Mouse (Mus musculus) heart, embryonic 15.5 days (tissue): ENCODE data around the gene Arhgef3. TPM values are rescaled to one million over a fixed set of nuclear protein-coding genes. Genes with fewer than 3 reads are reported as not detected.

Experiments used
- ATAC-seq: fragments of 200-750 bp; cut with Nextera tagmentation; replicated peaks from 2 replicates; pipeline ENCODE4 v1.8.0; 2017; ENCODE audit warnings: low read depth, moderate TSS enrichment; ENCODE audit not compliant: insufficient number of reproducible peaks, insufficient read depth, low FRiP score
- H3K27ac ChIP-seq: fragments of 300-500 bp; sonication (generic); 2 replicates; pipeline ENCODE4 v1.5.1; 2015; ENCODE audit warnings: mild to moderate bottlenecking, inconsistent platforms
- H3K27me3 ChIP-seq: fragments of 300-500 bp; sonication (generic); 2 replicates; pipeline ENCODE4 v1.6.1; 2015; ENCODE audit warnings: inconsistent platforms
- H3K36me3 ChIP-seq: fragments of 300-500 bp; sonication (generic); 2 replicates; pipeline ENCODE4 v1.6.1; 2015; ENCODE audit warnings: mild to moderate bottlenecking, inconsistent platforms
- H3K4me1 ChIP-seq: fragments of 300-500 bp; sonication (generic); replicated peaks from 2 replicates; pipeline ENCODE4 v1.6.1; 2015; ENCODE audit warnings: inconsistent platforms
- H3K4me2 ChIP-seq: fragments of 300-500 bp; sonication (generic); 2 replicates; pipeline ENCODE4 v1.6.1; 2015; ENCODE audit warnings: inconsistent platforms, mild to moderate bottlenecking, moderate library complexity
- H3K4me3 ChIP-seq: fragments of 300-500 bp; sonication (generic); 2 replicates; pipeline ENCODE4 v1.5.1; 2015; ENCODE audit warnings: mild to moderate bottlenecking, inconsistent platforms
- H3K9ac ChIP-seq: fragments of 300-500 bp; sonication (generic); 2 replicates; pipeline ENCODE4 v1.6.1; 2015; ENCODE audit warnings: mild to moderate bottlenecking, inconsistent platforms
- H3K9me3 ChIP-seq: fragments of 300-500 bp; sonication (generic); replicated peaks from 2 replicates; pipeline ENCODE4 v1.6.1; 2016; ENCODE audit warnings: inconsistent platforms
- WGBS: fragments of 180-500 bp; shearing (Covaris S2); methylation state at CpG from one replicate; pipeline ENCODE4 v1.1.7; 2015; ENCODE audit warnings: mixed read lengths; 5-methylcytosine and 5-hydroxymethylcytosine counted together
- polyA plus RNA-seq: library from polyadenylated mRNA; unstranded; fragments of >200 nt; fragmentation: Nextera tagmentation; extraction: Ambion mirVana; gene quantifications from 2 replicates; pipeline ENCODE4 v1.2.1, GENCODE M21; 2015

The Arhgef3 gene
- polyA plus RNA-seq, 1 experiment from 2014 or later, result 14.7 TPM

DNA sequence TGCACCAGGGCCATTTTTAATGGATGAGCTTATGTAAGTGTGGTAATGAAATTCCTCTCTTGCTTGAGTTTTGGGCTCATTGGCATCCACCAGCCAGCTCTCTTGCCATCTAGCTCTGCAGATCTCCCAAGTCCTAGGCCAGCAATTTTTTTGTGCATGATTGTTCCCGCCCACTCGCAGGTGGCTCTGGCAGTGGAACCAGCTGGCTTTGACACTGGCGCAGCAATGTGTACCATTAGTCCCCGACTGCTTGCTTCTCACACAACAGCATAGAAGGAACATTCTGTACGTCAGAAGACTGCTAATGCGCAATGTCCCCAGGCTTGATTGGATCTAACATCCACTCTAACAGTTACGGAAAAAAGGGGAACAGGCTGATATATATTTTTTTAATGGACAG, 105.0 kb downstream of the Arhgef3 start:
- 86% methylated on average over 7 of the region's 7 CpGs for WGBS

DNA sequence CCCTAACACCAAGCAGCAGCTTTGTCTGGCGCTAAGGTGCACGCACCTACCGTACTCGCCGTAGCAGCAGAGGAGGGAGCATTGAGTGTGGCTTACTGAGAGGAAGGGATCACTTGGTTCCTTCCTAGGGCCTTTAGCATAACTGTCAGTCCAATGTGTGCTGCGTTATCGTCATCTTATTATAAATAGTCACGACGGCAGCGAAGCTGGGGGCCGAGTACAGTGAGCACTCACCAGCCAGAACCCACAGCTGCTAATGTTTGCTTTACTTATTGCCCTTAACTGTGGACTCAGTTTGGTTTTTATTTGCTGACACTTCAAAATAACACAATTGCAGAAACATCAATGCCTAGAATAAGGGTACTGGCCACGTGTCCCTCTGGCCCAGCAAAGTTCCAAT, 105.6 kb downstream of the Arhgef3 start:
- WGBS, result 69% methylated on average over 12 of the region's 12 CpGs
- Histone ChIP-seq H3K9me3 (no peaks in the 10 kb centered on the region), H3K4me2 (no peak overlapping the region), H3K4me1 (peaks cover 9% of the 10 kb centered on the region), H3K36me3 (no peaks in the 10 kb centered on the region), H3K27ac (no peak overlapping the region), H3K27me3 (no peaks in the 10 kb centered on the region), H3K9ac (no peak overlapping the region), H3K4me3 (no peak overlapping the region)
- no peak for ATAC-seq

More for the DNA sequence above, 105.0 kb downstream of the Arhgef3 start:
- no peaks in the 10 kb centered on the region for H3K9me3 ChIP-seq
- H3K4me2 ChIP-seq, result no peak overlapping the region
- no peak overlapping the region for H3K9ac ChIP-seq
- ATAC-seq, result no peak
- H3K4me3 ChIP-seq, result no peak overlapping the region
- peaks cover 9% of the 10 kb centered on the region for H3K4me1 ChIP-seq
- H3K27me3 ChIP-seq, result no peaks in the 10 kb centered on the region
- no peaks in the 10 kb centered on the region for H3K36me3 ChIP-seq
- no peak overlapping the region for H3K27ac ChIP-seq

DNA sequence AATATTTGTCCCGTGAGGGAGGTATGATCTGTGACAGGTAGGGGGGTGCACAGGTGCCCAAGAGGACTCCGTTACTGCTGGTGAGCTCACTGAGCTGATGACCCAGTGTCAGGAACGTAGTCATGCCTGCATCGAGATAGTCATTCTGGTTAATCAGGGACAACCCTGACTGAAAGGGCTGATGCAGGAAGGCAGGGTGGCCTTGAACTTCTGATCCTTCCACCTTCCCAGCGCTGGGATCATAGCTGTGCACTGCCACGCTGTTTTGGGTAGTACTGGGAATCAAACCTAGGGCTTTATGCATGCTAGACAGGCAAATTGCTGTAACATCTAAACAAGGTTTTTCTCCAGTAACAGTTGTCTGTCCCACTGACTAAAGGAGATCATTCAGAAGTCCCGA, 109.9 kb downstream of the Arhgef3 start:
- H3K9ac ChIP-seq, result no peak overlapping the region
- WGBS, result 88% methylated on average over 7 of the region's 7 CpGs
- peaks cover 27% of the 10 kb centered on the region for H3K4me1 ChIP-seq
- no peak for ATAC-seq
- H3K36me3 ChIP-seq, result no peaks in the 10 kb centered on the region
- no peak overlapping the region for H3K27ac ChIP-seq
- no peaks in the 10 kb centered on the region for H3K9me3 ChIP-seq
- H3K4me2 ChIP-seq, result no peak overlapping the region
- no peak overlapping the region for H3K4me3 ChIP-seq
- H3K27me3 ChIP-seq, result no peaks in the 10 kb centered on the region

DNA sequence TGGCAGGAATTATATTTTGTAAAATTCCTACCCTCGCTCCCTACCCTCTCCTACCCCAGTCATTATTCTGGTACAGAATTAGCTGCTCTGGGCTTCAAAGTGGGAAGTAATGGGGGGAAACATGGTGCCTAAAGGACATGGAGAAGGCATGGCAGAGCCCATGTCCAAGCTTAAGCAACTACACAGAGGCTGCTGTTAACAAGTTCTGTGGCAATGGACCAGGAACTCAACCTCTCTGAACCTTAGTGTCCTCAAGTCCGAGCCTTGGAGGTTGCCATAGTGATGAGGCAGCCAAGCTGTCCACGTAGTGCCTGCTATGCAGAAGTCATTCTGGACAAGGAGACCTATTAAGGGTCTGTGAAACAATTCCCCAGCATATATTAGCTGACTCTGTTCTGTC, 111.6 kb downstream of the Arhgef3 start:
- Histone ChIP-seq H3K4me3 (no peak overlapping the region), H3K9ac (no peak overlapping the region), H3K27ac (no peak overlapping the region), H3K4me2 (no peak overlapping the region), H3K4me1 (peaks cover 34% of the 10 kb centered on the region), H3K36me3 (no peaks in the 10 kb centered on the region), H3K27me3 (no peaks in the 10 kb centered on the region), H3K9me3 (no peaks in the 10 kb centered on the region)
- 80% methylated on average over 3 of the region's 3 CpGs for WGBS
- ATAC-seq, result no peak

DNA sequence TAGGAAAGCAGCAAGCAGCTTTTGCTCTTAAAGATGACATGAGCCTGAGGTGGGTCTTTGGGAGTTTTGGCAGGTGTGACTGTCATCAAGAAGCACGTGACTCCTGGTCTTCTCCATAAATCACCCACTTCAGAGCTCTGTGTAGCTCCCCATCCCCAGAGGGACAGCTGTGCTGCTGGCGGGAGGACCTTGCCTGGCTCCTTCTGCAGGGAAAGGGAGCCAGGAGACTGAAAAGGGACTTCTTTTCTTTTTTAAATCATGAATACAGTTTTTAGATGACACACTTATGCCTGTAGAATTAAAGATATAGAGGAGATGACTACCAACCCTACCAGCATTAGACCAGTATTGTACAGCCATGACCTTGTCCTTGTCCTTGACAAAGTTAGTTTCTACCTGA, 113.6 kb downstream of the Arhgef3 start:
- Histone ChIP-seq H3K27me3 (no peaks in the 10 kb centered on the region), H3K4me1 (peaks cover 45% of the 10 kb centered on the region), H3K9ac (no peak overlapping the region), H3K27ac (no peak overlapping the region), H3K9me3 (no peaks in the 10 kb centered on the region), H3K4me2 (no peak overlapping the region), H3K4me3 (no peak overlapping the region), H3K36me3 (no peaks in the 10 kb centered on the region)
- WGBS, result 52% methylated on average over 2 of the region's 2 CpGs
- no peak for ATAC-seq

DNA sequence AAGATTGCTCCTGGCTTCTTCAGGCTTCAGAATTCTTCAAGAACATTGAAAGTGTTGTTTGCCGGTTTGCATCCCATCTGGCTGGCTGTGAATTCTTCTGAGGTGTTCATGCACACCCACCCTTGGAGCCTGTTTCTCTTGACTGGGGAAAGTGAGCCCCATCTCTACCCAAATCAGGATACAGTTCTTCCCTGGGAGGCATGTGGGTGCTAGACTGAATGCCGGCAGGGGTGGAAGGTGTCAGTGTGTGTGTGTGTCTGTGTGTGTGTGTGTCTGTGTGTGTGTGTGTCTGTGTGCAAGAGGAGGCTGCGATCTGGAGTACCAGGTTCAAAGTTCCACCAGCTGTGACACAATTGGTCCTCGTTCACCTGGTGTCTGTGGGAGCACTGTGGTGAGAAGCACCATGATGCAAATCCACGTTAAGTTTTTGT, 114.3 kb downstream of the Arhgef3 start:
- no peaks in the 10 kb centered on the region for H3K36me3 ChIP-seq
- no peak for ATAC-seq
- H3K4me1 ChIP-seq, result peaks cover 45% of the 10 kb centered on the region
- H3K27me3 ChIP-seq, result no peaks in the 10 kb centered on the region
- 70% methylated on average over 5 of the region's 5 CpGs for WGBS
- H3K9ac ChIP-seq, result no peak overlapping the region
- H3K27ac ChIP-seq, result peak overlapping the region; percentile 83; the same call in 1 of the 2 replicates
- H3K9me3 ChIP-seq, result no peaks in the 10 kb centered on the region
- H3K4me3 ChIP-seq, result no peak overlapping the region
- H3K4me2 ChIP-seq, result no peak overlapping the region

DNA sequence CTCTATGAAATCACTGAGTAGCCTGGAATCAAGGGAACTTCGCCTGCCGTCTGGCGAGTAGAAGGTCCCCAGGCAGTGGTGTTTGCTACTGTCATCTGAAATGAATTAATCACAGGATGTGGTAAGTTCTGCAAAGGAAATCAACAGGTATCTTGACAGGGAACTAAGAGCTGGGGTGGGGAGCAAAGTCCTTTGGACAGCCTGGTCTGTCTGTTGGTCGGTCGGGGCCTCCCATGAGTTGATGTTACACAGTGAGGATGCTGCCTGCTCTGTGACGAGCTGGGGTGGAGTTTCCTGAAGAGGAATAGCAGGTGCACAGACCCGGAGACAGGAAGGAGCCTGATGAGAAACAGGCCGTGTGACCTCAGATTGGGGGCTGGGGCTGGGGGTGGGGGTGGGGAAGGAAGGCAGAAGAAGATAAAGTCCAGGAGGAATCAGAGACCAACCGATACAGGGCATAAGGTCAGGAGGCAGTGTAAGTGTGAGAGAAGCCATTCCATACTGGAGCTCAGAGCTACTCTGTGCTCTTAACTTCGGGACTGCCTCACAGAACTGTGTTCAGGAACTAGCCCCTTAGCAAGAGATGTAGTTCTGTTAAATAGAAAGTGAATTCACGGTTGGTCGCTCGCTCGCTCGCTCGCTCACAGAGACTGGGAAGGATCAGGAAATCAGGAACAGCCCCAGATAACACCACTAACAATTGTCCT, 114.9 kb downstream of the Arhgef3 start:
- ATAC-seq, result peak; percentile 38; the same call in 1 of the 2 replicates
- peaks cover 45% of the 10 kb centered on the region for H3K4me1 ChIP-seq
- H3K27ac ChIP-seq, result peak overlapping the region; percentile 83
- no peaks in the 10 kb centered on the region for H3K27me3 ChIP-seq
- no peaks in the 10 kb centered on the region for H3K36me3 ChIP-seq
- no peaks in the 10 kb centered on the region for H3K9me3 ChIP-seq
- peak overlapping the region; percentile 44 for H3K4me2 ChIP-seq
- 34% methylated on average over 16 of the region's 16 CpGs for WGBS
- H3K9ac ChIP-seq, result no peak overlapping the region
- no peak overlapping the region for H3K4me3 ChIP-seq

DNA sequence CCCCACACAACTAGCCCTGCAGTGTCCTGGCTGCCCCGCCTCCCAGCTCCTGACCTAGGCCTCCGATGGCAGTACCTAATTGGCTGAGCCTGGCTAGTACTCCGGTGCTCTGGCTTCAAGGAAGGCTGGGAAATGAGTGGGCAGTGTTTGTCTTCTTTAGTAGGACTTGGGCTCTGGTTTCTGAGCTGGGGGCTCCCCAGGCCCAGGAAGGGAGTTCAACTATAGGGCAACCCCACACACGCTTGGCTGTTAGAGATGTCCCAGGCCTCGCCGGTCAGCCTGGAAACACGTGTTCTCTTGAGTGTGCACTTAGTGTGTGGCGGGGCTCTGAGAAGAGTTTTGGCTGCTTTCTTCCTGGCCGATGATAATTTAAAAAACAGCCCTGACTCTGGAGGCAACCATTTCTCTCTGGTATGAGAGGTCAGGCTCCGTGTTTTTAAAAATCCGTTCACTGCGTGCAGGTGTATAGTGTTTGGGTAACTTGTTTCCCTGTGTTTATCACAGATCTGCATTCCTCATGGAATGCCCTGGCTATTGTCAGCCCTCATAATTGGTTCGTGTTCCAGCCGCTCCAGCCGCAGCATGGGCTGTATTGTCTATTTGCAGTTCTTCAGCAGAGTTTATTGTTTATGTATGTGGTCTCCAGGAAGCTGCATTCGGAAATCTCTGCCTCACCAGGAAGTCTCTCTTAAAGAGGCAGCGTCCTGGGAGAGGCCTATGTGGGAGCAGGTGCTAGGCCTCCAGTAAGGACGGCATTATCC, 115.7 kb downstream of the Arhgef3 start:
- 16% methylated on average over 18 of the region's 18 CpGs for WGBS
- 0 out of 2 replicates have a peak overlapping the region, but pooled peaks have one; percentile 11 for H3K9ac ChIP-seq
- no peaks in the 10 kb centered on the region for H3K9me3 ChIP-seq
- peak; percentile 70 for ATAC-seq
- H3K4me3 ChIP-seq, result peak overlapping the region; percentile 2; the same call in 1 of the 2 replicates
- H3K4me1 ChIP-seq, result peaks cover 45% of the 10 kb centered on the region
- H3K27ac ChIP-seq, result peak overlapping the region; percentile 83
- peak overlapping the region; percentile 44 for H3K4me2 ChIP-seq
- no peaks in the 10 kb centered on the region for H3K36me3 ChIP-seq
- H3K27me3 ChIP-seq, result no peaks in the 10 kb centered on the region

DNA sequence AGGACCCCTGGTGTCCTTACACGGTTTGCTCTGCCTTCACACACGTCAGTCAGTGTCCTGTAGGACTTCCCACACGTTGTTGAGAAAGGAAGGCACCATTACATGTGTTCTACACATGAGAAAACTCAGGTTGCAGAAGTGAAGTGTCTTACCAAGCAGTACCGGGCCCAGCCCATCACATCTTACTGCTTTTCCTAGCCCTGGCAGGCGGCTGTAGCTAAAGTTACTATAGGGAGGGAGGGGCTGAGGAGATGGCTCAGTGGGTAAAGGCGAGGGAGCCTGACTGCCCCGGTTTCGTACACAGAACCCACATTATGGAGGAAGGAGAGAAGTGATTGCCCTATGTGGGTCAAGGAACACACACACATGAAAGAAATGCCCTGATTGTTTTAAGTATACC, 116.8 kb downstream of the Arhgef3 start:
- H3K4me1 ChIP-seq, result peaks cover 45% of the 10 kb centered on the region
- no peaks in the 10 kb centered on the region for H3K36me3 ChIP-seq
- H3K9me3 ChIP-seq, result no peaks in the 10 kb centered on the region
- H3K27me3 ChIP-seq, result no peaks in the 10 kb centered on the region
- WGBS, result 75% methylated on average over 8 of the region's 8 CpGs
- H3K4me3 ChIP-seq, result no peak overlapping the region
- no peak overlapping the region for H3K4me2 ChIP-seq
- peak overlapping the region; percentile 83 for H3K27ac ChIP-seq
- ATAC-seq, result no peak
- H3K9ac ChIP-seq, result no peak overlapping the region

DNA sequence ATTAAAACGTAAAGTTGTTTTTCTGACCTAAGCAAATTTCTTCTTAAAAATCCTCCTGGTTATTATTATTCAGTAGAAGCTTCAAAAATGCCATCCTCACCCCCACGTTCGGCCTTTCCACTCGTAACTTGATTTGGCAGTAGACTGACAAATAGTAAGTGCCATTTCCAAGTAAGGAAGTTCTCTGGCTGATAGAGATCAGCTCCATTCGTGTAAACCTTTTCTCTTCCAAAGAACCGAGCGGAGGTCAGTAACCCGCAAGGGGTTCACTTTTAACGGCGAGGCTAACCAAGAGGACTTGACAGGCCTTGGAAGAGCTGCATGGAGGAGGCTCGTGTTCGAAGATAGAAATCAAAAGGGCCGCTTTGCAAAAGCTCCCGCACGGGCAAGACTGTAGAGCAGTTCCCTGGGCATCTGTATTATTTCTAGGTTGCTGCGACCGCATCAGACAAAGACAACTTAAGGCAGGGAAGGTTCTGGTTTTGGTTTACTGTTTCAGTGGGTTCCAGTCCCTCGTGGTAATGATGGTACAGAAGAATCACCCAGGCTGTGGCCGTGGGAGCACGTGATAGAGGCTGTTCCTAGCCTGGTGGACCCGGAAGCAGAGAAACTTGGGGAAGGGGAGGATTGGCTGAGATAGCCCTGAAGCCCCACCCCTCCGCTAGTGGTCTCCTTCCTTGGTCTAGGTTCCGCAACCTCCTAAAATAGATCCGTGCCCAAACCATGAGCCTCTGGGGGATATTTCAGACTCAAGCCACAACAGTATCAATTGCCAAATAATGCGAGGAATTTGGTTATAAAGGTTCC, 117.5 kb downstream of the Arhgef3 start:
- Histone ChIP-seq H3K27me3 (no peaks in the 10 kb centered on the region), H3K4me1 (peaks cover 46% of the 10 kb centered on the region), H3K9me3 (no peaks in the 10 kb centered on the region), H3K27ac (peak overlapping the region; percentile 83; the same call in 1 of the 2 replicates), H3K4me2 (no peak overlapping the region), H3K4me3 (no peak overlapping the region), H3K36me3 (no peaks in the 10 kb centered on the region), H3K9ac (no peak overlapping the region)
- WGBS, result 76% methylated on average over 25 of the region's 25 CpGs
- ATAC-seq, result no peak

DNA sequence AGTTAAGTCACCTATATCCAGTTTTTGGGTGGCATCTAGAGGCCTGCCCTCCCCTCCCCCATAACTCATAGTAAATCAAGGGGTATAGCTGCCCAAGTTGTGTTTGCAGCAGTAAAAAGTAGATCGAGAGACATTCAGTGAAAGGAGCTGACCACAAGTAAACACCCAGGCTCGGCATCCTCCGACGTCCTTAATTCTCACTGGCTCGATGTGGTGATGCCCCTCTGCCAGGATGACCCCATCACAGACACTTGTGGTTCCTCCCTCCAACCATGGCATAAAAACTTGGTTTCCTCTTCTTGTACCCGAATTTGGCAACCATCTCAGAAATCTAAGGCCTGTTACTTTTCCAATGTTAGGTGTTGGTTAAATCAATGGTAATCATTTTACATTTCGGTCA, 118.4 kb downstream of the Arhgef3 start:
- H3K4me2 ChIP-seq, result no peak overlapping the region
- 90% methylated on average over 7 of the region's 7 CpGs for WGBS
- H3K4me1 ChIP-seq, result peaks cover 51% of the 10 kb centered on the region
- H3K9me3 ChIP-seq, result no peaks in the 10 kb centered on the region
- H3K27me3 ChIP-seq, result no peaks in the 10 kb centered on the region
- no peak overlapping the region for H3K9ac ChIP-seq
- no peak overlapping the region for H3K27ac ChIP-seq
- no peak overlapping the region for H3K4me3 ChIP-seq
- no peak for ATAC-seq
- H3K36me3 ChIP-seq, result no peaks in the 10 kb centered on the region
